Mouse (Mus musculus): ENCODE measurements around the gene Mlf2.

GRCm38 (mm10) chr6:124900801-124901480, 30.2 kb upstream of the Mlf2 start:
- no peak for TF ChIP-seq POLR2A (IDR thresholded peaks at IDR 0.05; ENCODE audit: control insufficient read depth in 1 of 2, insufficient read depth in 1 of 2, low read depth in 1 of 2, low read length in 2 of 2, poor library complexity in 1 of 2)
- no peak for TF ChIP-seq CTCF (IDR thresholded peaks at IDR 0.05 in 2 of 3, conservative IDR thresholded peaks at IDR 0.05 in 1 of 3; ENCODE audit: control insufficient read depth in 1 of 3, insufficient read depth in 1 of 3, low read depth in 2 of 3, low read length in 3 of 3, poor library complexity in 1 of 3, severe bottlenecking in 1 of 3)
- no peak for TF ChIP-seq EP300 (IDR thresholded peaks at IDR 0.05; ENCODE audit: low read depth in 1 of 2, low read length in 2 of 2)
- no peak for TF ChIP-seq POLR2AphosphoS2 (IDR thresholded peaks at IDR 0.05; ENCODE audit: low read length)
- TF ChIP-seq CHD2 (IDR thresholded peaks at IDR 0.05; ENCODE audit: low read length): no peak
- no peak for TF ChIP-seq HCFC1 (IDR thresholded peaks at IDR 0.05; ENCODE audit: low read depth, low read length)
